Mouse (Mus musculus): ENCODE results near the gene Gpr84. TPM values are rescaled to one million over a fixed set of nuclear protein-coding genes. Genes with fewer than 3 reads are reported as not detected.

Gpr84 gene
- polyA plus RNA-seq, 1 experiment from 2014 or later, result 0.32 TPM

DNA sequence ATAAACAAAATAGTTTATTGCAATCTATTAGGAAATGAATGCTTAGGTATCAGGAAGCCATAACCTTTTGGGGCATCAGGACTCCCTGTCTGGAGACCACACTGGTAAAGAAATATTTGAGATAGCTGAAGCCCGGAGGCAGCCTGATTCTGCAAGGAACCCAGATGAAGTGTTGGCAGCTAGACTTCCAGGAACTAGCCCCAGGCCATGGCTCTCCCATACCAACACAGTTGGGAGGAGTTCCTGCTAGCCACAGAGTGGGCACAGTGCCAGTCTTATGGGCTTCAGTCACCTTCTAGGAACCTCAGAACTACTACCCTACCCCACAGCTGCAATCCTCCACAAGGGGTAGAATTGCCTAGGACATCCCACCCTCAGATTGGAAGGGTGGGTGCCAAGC lies 50.4 kb downstream of the Gpr84 start:
- Histone ChIP-seq H3K9me3 (replicated peaks) (no peaks in the 10 kb centered on the region), H3K27me3 (ENCODE audit: low read depth, poor library complexity, severe bottlenecking) (peaks cover 12% of the 10 kb centered on the region), H3K36me3 (no peaks in the 10 kb centered on the region), H3K4me1 (peaks cover 17% of the 10 kb centered on the region), H3K27ac (replicated peaks) (no peak overlapping the region), H3K4me3 (no peak overlapping the region)
- WGBS, result 75% methylated on average over 1 of the region's 1 CpGs
- DNase-seq (ENCODE audit: low spot score), result no peak

GRCm38 (mm10) chr15:103259162-103259561 lies 51.2 kb downstream of the Gpr84 start:
- no peaks in the 10 kb centered on the region for H3K36me3 ChIP-seq

More at GRCm38 (mm10) chr15:103259162-103259561, 51.2 kb downstream of the Gpr84 start:
- no peaks in the 10 kb centered on the region for H3K9me3 ChIP-seq (replicated peaks)
- H3K4me1 ChIP-seq, result peaks cover 25% of the 10 kb centered on the region
- no peak for DNase-seq (ENCODE audit: low spot score)
- no peak overlapping the region for H3K4me3 ChIP-seq
- WGBS, result 86% methylated on average over 5 of the region's 5 CpGs
- no peak overlapping the region for H3K27ac ChIP-seq (replicated peaks)
- peaks cover 20% of the 10 kb centered on the region for H3K27me3 ChIP-seq (ENCODE audit: low read depth, poor library complexity, severe bottlenecking)

MicroRNAs encoded within 50 kb of the gene (microRNA counts, 519-probe panel; counts per million panel counts)
- microRNA mmu-miR-148b, result 6,847 counts per million, percentile 65 among the panel's probes with 10 or more counts

Small RNA genes within 50 kb of the gene (microRNA-seq; reads per million reads assigned to microRNA genes)
- gene Mir148b, result 276 reads per million, percentile 62 among the genes with 10 or more reads in this experiment
- 0.90 reads per million for gene Mir6963

Other genes starting within 250 kb of the Gpr84 start
- 24.6 and 26.4 TPM in 2 replicates for gene Smug1, start 143.5 kb downstream of the Gpr84 start, polyA plus RNA-seq (2016; fragmentation: Nextera tagmentation; extraction: Ambion mirVana)
- 194 and 206 TPM in 2 replicates for gene Cbx5, start 70.8 kb downstream of the Gpr84 start, polyA plus RNA-seq (2016; fragmentation: Nextera tagmentation; extraction: Ambion mirVana)
- 1,542 and 1,692 TPM in 2 replicates for gene Hnrnpa1, start 70.2 kb downstream of the Gpr84 start, polyA plus RNA-seq (2016; fragmentation: Nextera tagmentation; extraction: Ambion mirVana)
- 5.6 and 6.4 TPM in 2 replicates for gene Nfe2, start 52.2 kb downstream of the Gpr84 start, polyA plus RNA-seq (2016; fragmentation: Nextera tagmentation; extraction: Ambion mirVana)
- 288 and 291 TPM in 2 replicates for gene Copz1, start 37.9 kb downstream of the Gpr84 start, polyA plus RNA-seq (2016; fragmentation: Nextera tagmentation; extraction: Ambion mirVana)
- gene Zfp385a, start 29.5 kb upstream of the Gpr84 start, polyA plus RNA-seq (2016; fragmentation: Nextera tagmentation; extraction: Ambion mirVana), result 24.3 and 25.5 TPM in 2 replicates
- gene Itga5, start 56.2 kb upstream of the Gpr84 start, polyA plus RNA-seq (2016; fragmentation: Nextera tagmentation; extraction: Ambion mirVana), result 26.1 and 26.4 TPM in 2 replicates
- not detected in 2 replicates for gene Gtsf1, start 119.9 kb upstream of the Gpr84 start, polyA plus RNA-seq (2016; fragmentation: Nextera tagmentation; extraction: Ambion mirVana)
- 0.17 TPM in 1 of 2 replicates, not detected in the other for gene Gtsf2, start 137.9 kb upstream of the Gpr84 start, polyA plus RNA-seq (2016; fragmentation: Nextera tagmentation; extraction: Ambion mirVana)
- gene Nckap1l, start 143.2 kb upstream of the Gpr84 start, polyA plus RNA-seq (2016; fragmentation: Nextera tagmentation; extraction: Ambion mirVana), result 1.8 and 2.1 TPM in 2 replicates
- 26.4 and 33.1 TPM in 2 replicates for gene Pde1b, start 192.4 kb upstream of the Gpr84 start, polyA plus RNA-seq (2016; fragmentation: Nextera tagmentation; extraction: Ambion mirVana)
- 38.3 and 46.7 TPM in 2 replicates for gene Ppp1r1a, start 227.4 kb upstream of the Gpr84 start, polyA plus RNA-seq (2016; fragmentation: Nextera tagmentation; extraction: Ambion mirVana)